Mouse (Mus musculus) adrenal gland, adult 2 months (tissue): ENCODE measurements around the gene Ano2. TPM values are rescaled to one million over a fixed set of nuclear protein-coding genes. Genes with fewer than 3 reads are reported as not detected.
A peak's percentile ranks its signal among the peaks of the same experiment; 100 is the strongest.

Experiments used
- DNase-seq: peaks from one replicate; pipeline ENCODE4 v3.0.0; 2021
- polyA plus RNA-seq: library from polyadenylated mRNA; depleted of rRNA; stranded (reverse); fragments of >200 nt; gene quantifications from 2 replicates; pipeline ENCODE4 v1.2.3, GENCODE M21; 2012
- total RNA-seq, 2 experiments: library from RNA; stranded (reverse); gene quantifications; 2 replicates each; pipeline ENCODE4 v1.2.3; 2021

Gene Ano2
- total and polyA plus RNA-seq, 3 experiments: 0.03 to 0.10 (median 0.09) TPM

GRCm38 (mm10) chr6:125914446-125914845 lies 224.2 kb downstream of the Ano2 start:
- no peak for DNase-seq

- DNase-seq: no peak
These were observed 232.5 kb downstream of the Ano2 start for GRCm38 (mm10) chr6:125922746-125923145.

- DNase-seq: no peak
These were observed 234.8 kb downstream of the Ano2 start for GRCm38 (mm10) chr6:125924979-125925378.

GRCm38 (mm10) chr6:125925861-125926260 lies 235.6 kb downstream of the Ano2 start:
- DNase-seq: no peak

GRCm38 (mm10) chr6:125931926-125932325 lies 241.7 kb downstream of the Ano2 start:
- DNase-seq: no peak

GRCm38 (mm10) chr6:125954965-125955364 lies 264.7 kb downstream of the Ano2 start:
- peak; percentile 4 for DNase-seq

GRCm38 (mm10) chr6:125973551-125973950 lies 283.3 kb downstream of the Ano2 start:
- DNase-seq: no peak

- DNase-seq: no peak
These were observed 285.7 kb downstream of the Ano2 start for GRCm38 (mm10) chr6:125975788-125976465.

- no peak for DNase-seq
These were observed 289.4 kb downstream of the Ano2 start for GRCm38 (mm10) chr6:125979601-125980000.

GRCm38 (mm10) chr6:125984050-125984449 lies 293.8 kb downstream of the Ano2 start:
- no peak for DNase-seq

- peak; percentile 41 for DNase-seq
These were observed 302.5 kb downstream of the Ano2 start for GRCm38 (mm10) chr6:125992731-125993130.

- DNase-seq: no peak
These were observed 311.6 kb downstream of the Ano2 start for GRCm38 (mm10) chr6:126001797-126002196.

- DNase-seq: peak; percentile 19
These were observed 313.0 kb downstream of the Ano2 start for GRCm38 (mm10) chr6:126003002-126003742.

- no peak for DNase-seq
These were observed 316.4 kb downstream of the Ano2 start for GRCm38 (mm10) chr6:126006647-126007046.

- DNase-seq: no peak
These were observed 318.9 kb downstream of the Ano2 start for GRCm38 (mm10) chr6:126009083-126009482.

- DNase-seq: no peak
These were observed 326.8 kb downstream of the Ano2 start for GRCm38 (mm10) chr6:126016991-126017390.

- no peak for DNase-seq
These were observed 328.2 kb downstream of the Ano2 start for GRCm38 (mm10) chr6:126018411-126018810.

GRCm38 (mm10) chr6:126033693-126034402 lies 343.6 kb downstream of the Ano2 start:
- peak; percentile 59 for DNase-seq

GRCm38 (mm10) chr6:126034403-126034724 lies 344.1 kb downstream of the Ano2 start:
- DNase-seq: no peak

- DNase-seq: no peak
These were observed 344.5 kb downstream of the Ano2 start for GRCm38 (mm10) chr6:126034728-126035127.

GRCm38 (mm10) chr6:126035621-126036020 lies 345.4 kb downstream of the Ano2 start:
- DNase-seq: no peak

- DNase-seq: peak; percentile 7
These were observed 355.7 kb downstream of the Ano2 start for GRCm38 (mm10) chr6:126045931-126046330.

GRCm38 (mm10) chr6:126048206-126048605 lies 358.0 kb downstream of the Ano2 start:
- no peak for DNase-seq
